Mouse (Mus musculus) stomach, adult 2 months (tissue): ENCODE measurements around the gene Gm21904. TPM values are rescaled to one million over a fixed set of nuclear protein-coding genes. Genes with fewer than 3 reads are reported as not detected.

Experiments used
- polyA plus RNA-seq: library from polyadenylated mRNA; depleted of rRNA; stranded (reverse); fragments of >200 nt; gene quantifications from 2 replicates; pipeline ENCODE4 v1.2.3, GENCODE M21; 2012; rRNA removed

Gene Gm21904
- polyA plus RNA-seq = not detected in 2 replicates

GRCm38 (mm10) chrY:17846166-17846565 lies at the start of gene Gm21904:
Gene Gm21904, minus strand, starts transcription at chrY:17846266.

DNA sequence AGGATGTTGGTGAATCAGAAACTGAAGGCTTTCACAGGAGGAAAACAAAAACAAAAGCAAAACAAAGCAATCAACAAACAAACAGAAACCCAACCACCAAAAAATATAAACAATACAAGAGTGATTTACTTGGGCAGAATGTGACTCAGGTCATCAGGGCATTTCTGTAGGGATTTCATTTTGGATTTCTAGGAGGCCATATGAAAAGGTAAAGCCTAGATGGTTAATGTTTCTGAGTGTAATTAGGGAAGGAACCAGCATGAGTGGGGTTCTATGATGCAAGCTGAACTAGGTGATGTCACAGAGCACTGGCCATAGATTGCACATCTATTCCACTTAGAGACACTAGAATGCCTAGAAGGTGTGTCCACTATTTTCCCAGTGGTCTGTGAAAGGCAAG lies 28.4 kb upstream of the Gm21904 start, which contains the start of the genes Gm20772 and Gm20831:
Gm20772 (plus strand) TSS at position 301 of the 400 bp plus-strand sequence.
Gm20831 (plus strand) TSS at position 301 of the 400 bp plus-strand sequence.

Other genes with a start within 250 kb of the Gm21904 start
- gene Gm20772, start 28.5 kb upstream of the Gm21904 start, polyA plus RNA-seq = not detected in 2 replicates
- not detected in 2 replicates for gene Gm20831, start 28.5 kb upstream of the Gm21904 start, polyA plus RNA-seq
- gene Srsy, start 91.1 kb upstream of the Gm21904 start, polyA plus RNA-seq = not detected in 2 replicates
- gene Gm21764, start 215.5 kb upstream of the Gm21904 start, polyA plus RNA-seq = not detected in 2 replicates
- not detected in 2 replicates for gene Ssty1, start 242.8 kb upstream of the Gm21904 start, polyA plus RNA-seq